Mouse (Mus musculus): ENCODE data around the gene Fbrs. TPM values are rescaled to one million over a fixed set of nuclear protein-coding genes. Genes with fewer than 3 reads are reported as not detected.

The Fbrs gene
- 733 and 1,419 TPM in 2 replicates for polyA plus RNA-seq (2012; ENCODE audit: low replicate concordance)

GRCm38 (mm10) chr7:127478635-127479317 is at the start of gene Fbrs:
Fbrs (plus strand) TSS chr7:127479199.

DNA sequence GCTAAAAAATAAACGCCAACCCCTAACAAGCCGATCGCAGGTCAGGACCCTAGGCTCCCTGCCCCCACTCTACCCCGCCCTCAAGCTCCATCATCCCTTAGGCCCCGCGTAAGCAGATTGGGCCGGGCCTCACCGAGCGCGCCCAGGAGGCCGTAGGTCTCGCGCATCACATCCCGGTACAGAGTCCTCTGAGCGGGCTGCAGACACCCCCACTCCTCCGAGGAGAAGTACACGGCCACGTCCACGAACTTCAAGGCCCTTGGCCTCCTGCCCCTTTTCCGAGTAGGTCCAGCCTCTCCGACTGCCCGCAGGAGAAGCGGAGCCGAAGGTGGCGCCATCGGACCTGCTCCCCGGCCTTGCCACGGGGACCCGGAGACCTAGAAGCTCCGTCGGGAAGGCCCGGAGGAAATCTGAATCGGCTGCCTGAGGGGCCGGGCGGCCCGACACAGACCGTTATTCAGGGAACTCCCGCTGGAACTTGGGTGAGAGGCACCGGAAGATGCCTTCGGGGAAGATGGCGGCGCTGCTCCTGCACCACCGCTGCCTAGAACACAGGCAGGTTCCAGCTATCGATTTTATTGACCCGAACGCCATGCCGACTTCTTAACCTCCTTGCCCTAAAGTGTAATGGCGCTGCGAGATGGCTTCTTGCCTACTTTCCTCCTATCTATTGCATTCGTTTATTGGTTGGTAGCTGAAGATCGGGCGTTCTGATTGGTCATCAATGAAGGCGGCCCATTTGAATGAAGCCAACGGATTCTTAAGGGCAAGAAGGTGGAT is 30.3 kb upstream of the Fbrs start, which contains the start of gene Zfp689:
Zfp689 (minus strand) TSS at position 638 of the 780 bp plus-strand sequence.

GRCm38 (mm10) chr7:127459311-127459710 is 19.7 kb upstream of the Fbrs start, which contains the start of gene Prr14:
Prr14 (plus strand) TSS chr7:127459611.

GRCm38 (mm10) chr7:127511808-127512230 is 32.8 kb downstream of the Fbrs start, which contains the start of gene Srcap:
Srcap (plus strand) TSS chr7:127511983.

GRCm38 (mm10) chr7:127519284-127519683 is 40.3 kb downstream of the Fbrs start, which contains the start of gene Gm42715:
Gm42715 (plus strand) TSS chr7:127519584.

Other genes with a start within 250 kb of the Fbrs start
- 19.8 and 21.6 TPM in 2 replicates for gene Zfp553, start 246.1 kb upstream of the Fbrs start, polyA plus RNA-seq (2012; ENCODE audit: low replicate concordance)
- 741 and 939 TPM in 2 replicates for gene Sept1, start 246.1 kb upstream of the Fbrs start, polyA plus RNA-seq (2012; ENCODE audit: low replicate concordance)
- 30.4 and 62.4 TPM in 2 replicates for gene Zfp771, start 234.9 kb upstream of the Fbrs start, polyA plus RNA-seq (2012; ENCODE audit: low replicate concordance)
- gene Dctpp1, start 218.5 kb upstream of the Fbrs start, polyA plus RNA-seq (2012; ENCODE audit: low replicate concordance), result 11.9 and 40.3 TPM in 2 replicates
- gene Sephs2, start 205.1 kb upstream of the Fbrs start, polyA plus RNA-seq (2012; ENCODE audit: low replicate concordance), result 18.3 and 56.1 TPM in 2 replicates
- 65.9 and 91.0 TPM in 2 replicates for gene Itgal, start 182.9 kb upstream of the Fbrs start, polyA plus RNA-seq (2012; ENCODE audit: low replicate concordance)
- 11.8 and 12.1 TPM in 2 replicates for gene Zfp768, start 133.6 kb upstream of the Fbrs start, polyA plus RNA-seq (2012; ENCODE audit: low replicate concordance)
- 6.0 and 8.8 TPM in 2 replicates for gene Zfp747, start 103.1 kb upstream of the Fbrs start, polyA plus RNA-seq (2012; ENCODE audit: low replicate concordance)
- 1.1 and 1.4 TPM in 2 replicates for gene 9130019O22Rik, start 92.0 kb upstream of the Fbrs start, polyA plus RNA-seq (2012; ENCODE audit: low replicate concordance)
- 5.7 and 9.3 TPM in 2 replicates for gene E430018J23Rik, start 85.6 kb upstream of the Fbrs start, polyA plus RNA-seq (2012; ENCODE audit: low replicate concordance)
- 2.3 and 3.1 TPM in 2 replicates for gene Zfp764, start 72.4 kb upstream of the Fbrs start, polyA plus RNA-seq (2012; ENCODE audit: low replicate concordance)
- gene Zfp688, start 57.1 kb upstream of the Fbrs start, polyA plus RNA-seq (2012; ENCODE audit: low replicate concordance), result 25.8 and 61.8 TPM in 2 replicates
- 13.2 and 16.8 TPM in 2 replicates for gene Zfp689, start 30.0 kb upstream of the Fbrs start, polyA plus RNA-seq (2012; ENCODE audit: low replicate concordance)
- 140 and 180 TPM in 2 replicates for gene Prr14, start 19.6 kb upstream of the Fbrs start, polyA plus RNA-seq (2012; ENCODE audit: low replicate concordance)
- gene Srcap, start 32.8 kb downstream of the Fbrs start, polyA plus RNA-seq (2012; ENCODE audit: low replicate concordance), result 63.6 and 79.8 TPM in 2 replicates
- 39.4 and 48.5 TPM in 2 replicates for gene Gm42715, start 40.4 kb downstream of the Fbrs start, polyA plus RNA-seq (2012; ENCODE audit: low replicate concordance)
- gene Tmem265, start 82.2 kb downstream of the Fbrs start, polyA plus RNA-seq (2012; ENCODE audit: low replicate concordance), result 0.69 and 5.4 TPM in 2 replicates
- gene Phkg2, start 94.1 kb downstream of the Fbrs start, polyA plus RNA-seq (2012; ENCODE audit: low replicate concordance), result 32.2 and 89.3 TPM in 2 replicates
- gene Ccdc189, start 109.4 kb downstream of the Fbrs start, polyA plus RNA-seq (2012; ENCODE audit: low replicate concordance), result 2.1 and 3.3 TPM in 2 replicates
- 49.1 and 52.5 TPM in 2 replicates for gene Rnf40, start 109.6 kb downstream of the Fbrs start, polyA plus RNA-seq (2012; ENCODE audit: low replicate concordance)
- gene Zfp629, start 136.6 kb downstream of the Fbrs start, polyA plus RNA-seq (2012; ENCODE audit: low replicate concordance), result 11.0 and 18.9 TPM in 2 replicates
- gene Bcl7c, start 229.7 kb downstream of the Fbrs start, polyA plus RNA-seq (2012; ENCODE audit: low replicate concordance), result 238 and 564 TPM in 2 replicates
- 0.25 TPM in 1 of 2 replicates, not detected in the other for gene Ctf1, start 233.5 kb downstream of the Fbrs start, polyA plus RNA-seq (2012; ENCODE audit: low replicate concordance)